Mouse (Mus musculus): Measurements from ENCODE around the gene Zfp108.
"Not testable (repeated sequence)": the region's sequence is repeated elsewhere in the genome, so short reads cannot be mapped to it uniquely, and the experiment has no call there.

Gene Zfp108

GRCm38 (mm10) chr7:24254633-24255474 lies at the start of gene Zfp108:
Gene Zfp108, plus strand, starts transcription at chr7:24254794.
- DNase-seq (ENCODE audit: low spot score): peak; percentile 83

DNA sequence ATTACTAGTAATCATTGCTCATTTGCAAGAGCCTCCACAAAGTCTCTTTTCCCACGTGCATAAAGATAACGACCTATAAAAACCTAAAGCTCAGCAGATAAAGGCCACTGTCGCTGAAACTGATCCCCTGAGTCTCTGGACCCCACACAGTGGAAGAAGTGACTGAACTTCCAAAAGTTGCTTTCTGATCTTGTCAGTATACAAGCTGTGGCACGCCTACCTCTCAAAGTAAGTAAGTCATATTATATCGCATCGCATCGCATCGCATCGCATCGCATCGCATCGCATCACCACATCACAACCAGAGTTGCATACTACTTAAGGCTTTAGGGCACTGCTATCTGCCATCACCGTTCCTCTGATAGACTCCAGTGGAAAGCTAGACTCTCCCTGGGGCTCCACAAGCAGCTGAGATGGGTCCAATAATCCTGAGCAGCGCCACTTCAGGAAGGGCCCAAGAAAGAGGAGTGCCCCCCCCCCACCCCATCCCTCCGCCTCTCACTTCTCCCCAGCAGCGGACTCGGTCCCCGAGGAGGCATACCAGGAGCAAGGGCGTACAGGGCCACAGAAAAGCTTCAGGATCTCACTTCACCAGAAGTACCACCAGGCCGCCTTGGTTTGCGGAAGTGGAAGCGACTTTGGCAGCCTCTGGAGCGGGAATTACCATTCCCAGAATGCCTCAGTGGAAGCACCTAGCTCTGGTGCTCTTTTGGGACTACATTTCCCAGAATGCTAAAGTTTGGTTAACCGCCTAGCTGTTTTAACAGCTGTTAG lies 46.9 kb upstream of the Zfp108 start:
- DNase-seq (ENCODE audit: low spot score): peak; percentile 74

GRCm38 (mm10) chr7:24208282-24208886 lies 46.2 kb upstream of the Zfp108 start:
- no peak for DNase-seq (ENCODE audit: low spot score)

GRCm38 (mm10) chr7:24210296-24210695 lies 44.3 kb upstream of the Zfp108 start:
- no peak for DNase-seq (ENCODE audit: low spot score)

DNA sequence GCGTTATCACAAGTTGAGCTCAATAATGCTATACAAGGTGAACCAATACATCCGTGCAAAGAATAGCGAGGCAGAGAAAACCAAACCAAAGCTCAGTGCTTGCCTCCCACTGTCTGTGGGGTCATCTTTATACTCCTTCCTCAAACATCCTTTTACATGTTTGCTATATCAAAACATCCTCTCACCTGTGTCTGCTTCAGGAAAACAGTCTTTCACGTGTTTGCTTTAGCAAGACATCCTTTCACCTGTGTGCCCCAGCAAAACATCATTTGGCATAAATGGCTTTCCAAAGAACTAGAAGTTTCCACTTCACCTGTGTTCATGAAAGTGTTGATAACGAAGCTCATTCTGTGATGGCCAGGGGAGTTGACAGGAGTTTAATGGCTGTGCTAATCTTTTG lies 43.3 kb upstream of the Zfp108 start, which contains the start of gene Zfp111:
Gene Zfp111 (minus strand): TSS at position 101 of the 400 bp plus-strand sequence.
- DNase-seq (ENCODE audit: low spot score): no peak

- DNase-seq (ENCODE audit: low spot score): peak; percentile 59
These were observed 17.4 kb upstream of the Zfp108 start, which contains the start of gene Zfp109 for GRCm38 (mm10) chr7:24237040-24237791. Gene Zfp109, minus strand, starts transcription at chr7:24237560.

DNA sequence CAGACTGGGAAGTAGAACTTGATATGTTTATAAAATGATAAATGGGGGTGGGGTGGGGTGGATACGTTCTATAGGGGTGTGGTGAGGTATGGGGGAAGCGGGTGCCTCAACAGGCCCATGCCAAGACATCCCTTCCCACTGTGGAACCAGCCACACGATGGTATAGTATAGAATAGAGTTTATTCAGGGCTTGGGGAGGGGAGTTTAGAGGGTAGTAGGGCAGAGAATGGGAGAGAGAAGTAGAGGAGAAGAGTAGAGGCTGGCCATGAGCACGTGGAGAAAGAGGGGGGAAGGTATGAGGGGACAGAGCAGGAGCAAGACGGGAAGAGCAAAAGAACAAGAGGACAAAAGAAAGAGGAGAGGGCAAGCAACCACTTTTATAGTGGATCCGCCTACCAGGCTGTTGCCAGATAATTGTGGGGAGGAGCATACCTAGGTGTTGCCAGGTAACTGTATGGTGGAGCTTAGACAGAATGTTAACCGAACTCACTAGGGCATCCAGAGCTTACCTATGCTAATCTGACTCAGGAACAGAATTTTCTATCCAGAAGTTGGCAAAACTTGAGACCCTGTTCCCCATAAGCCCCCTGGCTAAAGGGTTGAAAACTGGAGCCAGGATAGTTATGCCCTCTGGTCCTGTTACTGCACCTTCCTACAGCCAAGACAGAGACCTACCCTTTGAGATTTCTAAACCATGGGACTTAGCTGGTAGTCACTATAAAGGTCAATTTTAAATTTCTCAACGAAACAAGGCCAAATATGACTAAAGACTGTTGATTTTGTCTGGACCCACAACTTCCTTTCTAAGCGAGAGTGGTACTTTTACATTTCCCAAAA lies 597 bp upstream of the Zfp108 start:
- DNase-seq (ENCODE audit: low spot score): no peak

DNA sequence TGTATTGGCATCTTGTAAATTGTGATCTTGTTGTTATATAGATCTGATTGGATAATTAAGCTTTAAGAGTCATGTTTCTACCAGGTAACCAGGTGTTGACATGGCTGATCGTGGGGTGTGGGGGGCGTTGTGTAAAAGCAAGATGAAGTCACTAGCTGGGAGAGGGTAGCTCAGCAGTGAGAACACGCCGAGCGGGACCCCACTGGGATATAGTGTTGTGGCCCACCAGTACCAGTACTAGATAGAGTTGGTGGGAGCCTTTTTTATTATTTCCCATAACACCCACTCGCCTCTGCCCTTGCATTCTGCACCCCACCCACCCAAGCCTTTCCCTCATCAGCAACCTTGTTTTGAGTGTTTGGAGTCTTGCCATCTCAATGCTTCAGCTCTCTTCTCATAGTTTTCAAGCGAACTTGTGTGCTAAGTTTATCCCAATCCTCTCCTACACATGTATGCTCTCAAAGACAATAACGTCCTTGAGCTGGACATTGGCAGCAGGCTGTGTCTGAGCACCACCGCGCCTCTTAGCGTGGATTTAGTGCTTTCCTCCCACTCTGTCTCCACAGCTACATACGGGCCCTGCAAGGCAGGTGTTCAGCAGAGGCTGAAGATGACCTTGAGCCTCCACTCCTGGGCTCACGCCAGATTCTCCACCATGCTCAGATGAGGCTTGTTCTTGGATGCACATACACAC lies 4.9 kb downstream of the Zfp108 start:
- DNase-seq (ENCODE audit: low spot score): no peak

DNA sequence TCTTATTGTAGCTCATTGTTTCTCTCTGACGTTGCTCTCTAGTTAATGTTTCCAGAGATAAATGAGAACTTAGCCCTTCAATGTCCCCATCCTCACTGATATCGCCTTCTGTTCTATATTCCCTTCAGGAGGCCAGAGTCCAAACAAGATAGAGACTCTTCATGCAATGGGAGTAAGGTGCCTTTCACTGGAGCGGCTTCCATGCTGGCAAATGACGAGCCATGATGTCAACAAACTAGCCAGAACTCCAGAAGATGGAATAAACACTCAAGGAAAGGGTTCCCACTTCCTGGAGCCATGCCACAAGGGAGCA lies 5.4 kb downstream of the Zfp108 start:
- no peak for DNase-seq (ENCODE audit: low spot score)

GRCm38 (mm10) chr7:24268176-24269155 lies 13.9 kb downstream of the Zfp108 start:
- no peak for DNase-seq (ENCODE audit: low spot score)

DNA sequence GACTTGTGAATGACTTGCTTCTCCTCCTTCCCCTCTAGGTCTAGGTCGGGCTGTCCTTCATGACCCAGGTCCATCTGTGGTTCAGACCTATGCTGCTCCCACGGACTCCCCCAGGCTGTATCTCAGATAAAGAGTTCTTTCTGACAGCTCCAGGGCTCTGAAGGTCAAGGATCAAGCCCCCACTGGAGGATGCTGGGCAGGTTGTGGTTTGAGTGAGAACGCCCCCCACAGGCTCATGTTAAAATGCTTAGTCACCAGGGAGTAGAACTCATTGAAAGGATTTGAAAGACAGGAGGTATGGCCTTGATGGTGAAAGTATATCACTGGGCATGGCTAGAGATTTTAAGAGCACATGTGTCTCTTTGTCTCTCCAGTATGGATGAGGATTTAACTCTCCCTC lies 14.7 kb downstream of the Zfp108 start:
- no peak for DNase-seq (ENCODE audit: low spot score)

DNA sequence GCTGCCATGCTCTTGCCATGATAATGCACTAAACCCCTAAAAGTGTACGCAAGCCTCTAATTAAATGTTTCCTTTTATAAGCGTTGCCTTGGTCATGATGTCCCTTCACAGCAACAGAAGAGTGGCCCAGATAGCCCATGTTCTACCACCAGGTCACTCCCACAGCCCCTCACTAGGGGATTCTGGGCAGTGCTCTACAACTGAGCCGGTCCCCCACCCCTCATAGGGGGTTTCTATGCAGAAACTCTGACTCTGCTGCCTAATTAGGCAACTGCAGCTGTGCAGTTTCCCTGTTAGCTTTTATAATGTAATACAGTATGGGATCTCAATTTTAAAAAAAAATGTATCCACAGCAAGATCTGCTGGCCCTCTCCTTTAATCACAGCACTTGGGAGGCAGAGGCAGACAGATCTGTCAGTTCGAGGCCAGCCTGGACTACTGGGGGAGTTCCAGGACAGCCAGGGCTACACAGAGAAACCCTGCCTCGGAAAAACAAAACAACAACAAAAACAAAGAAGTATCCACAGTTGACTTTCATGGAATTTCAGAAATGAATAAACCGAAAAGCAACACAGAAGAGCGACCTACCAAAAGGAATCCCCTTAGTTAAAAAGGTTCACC lies 15.2 kb downstream of the Zfp108 start:
- no peak for DNase-seq (ENCODE audit: low spot score)

DNA sequence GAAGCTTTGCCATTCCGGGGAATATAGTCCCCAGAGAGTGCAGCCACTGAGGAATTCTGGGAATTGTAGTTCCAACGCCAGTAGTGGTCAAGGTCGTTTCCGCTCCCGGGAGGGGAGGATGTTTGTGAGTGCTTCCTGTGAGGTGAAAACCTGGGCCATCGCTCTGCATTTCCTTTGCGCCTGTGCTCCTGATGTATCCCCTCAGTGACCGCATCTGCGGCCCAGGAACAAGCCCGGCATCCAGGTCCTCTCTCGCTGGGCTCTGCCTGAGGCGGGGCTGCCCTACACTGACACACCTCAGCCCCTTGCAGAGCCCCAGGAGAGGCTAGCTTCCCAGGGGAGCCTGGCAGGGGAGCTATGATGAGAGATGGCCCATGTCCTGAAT lies 15.7 kb downstream of the Zfp108 start, which contains the start of gene Zfp93:
Gene Zfp93 (plus strand): TSS at position 133 of the 385 bp plus-strand sequence.
- peak; percentile 73 for DNase-seq (ENCODE audit: low spot score)

GRCm38 (mm10) chr7:24271191-24271590 lies 16.6 kb downstream of the Zfp108 start:
- no peak for DNase-seq (ENCODE audit: low spot score)

DNA sequence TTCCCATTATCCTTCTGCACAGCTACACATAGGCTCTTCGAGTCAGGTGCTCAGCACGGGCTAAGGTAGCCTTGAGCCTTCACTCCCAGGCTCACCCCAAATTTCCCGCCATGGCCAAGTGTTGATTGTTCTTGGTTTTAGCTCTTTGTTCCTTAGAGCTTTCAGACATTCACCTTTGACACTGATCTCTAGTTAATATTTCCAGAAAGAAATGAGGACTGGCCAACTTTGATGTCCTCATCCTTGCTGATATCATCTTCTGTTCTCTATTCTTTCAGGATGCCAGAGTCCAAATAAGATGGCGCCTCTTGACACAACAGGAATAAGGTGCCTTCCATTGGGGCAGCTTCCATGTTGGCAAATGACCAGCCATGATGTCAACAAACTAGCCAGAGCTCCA lies 19.9 kb downstream of the Zfp108 start:
- DNase-seq (ENCODE audit: low spot score): no peak

DNA sequence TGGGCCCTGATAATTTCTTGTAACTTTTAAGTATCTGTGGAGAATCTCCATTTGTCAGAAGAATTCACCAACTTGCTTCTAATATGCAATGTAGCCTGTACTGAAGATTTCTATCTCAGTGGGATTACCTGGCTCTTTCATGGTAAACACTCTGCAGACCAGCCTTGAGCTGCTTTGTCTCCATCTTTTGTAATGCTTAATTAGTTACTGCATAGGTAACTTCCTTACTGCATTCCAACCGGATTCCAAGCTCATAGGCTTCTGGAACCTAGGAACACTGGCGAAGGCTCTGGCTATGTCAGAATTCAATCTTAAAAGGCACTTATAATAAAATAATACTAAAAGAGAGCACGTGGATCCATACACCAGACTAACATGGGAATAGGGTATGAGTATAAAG lies 24.2 kb downstream of the Zfp108 start:
- not testable (repeated sequence) for DNase-seq (ENCODE audit: low spot score)

- no peak for DNase-seq (ENCODE audit: low spot score)
These were observed 25.6 kb downstream of the Zfp108 start for GRCm38 (mm10) chr7:24280031-24280857.

- no peak for DNase-seq (ENCODE audit: low spot score)
These were observed 26.2 kb downstream of the Zfp108 start for GRCm38 (mm10) chr7:24280858-24281145.
